Mouse (Mus musculus) cortical plate, adult 2 months (tissue): ENCODE measurements around the gene Marcksl1.

Source experiments
- CTCF ChIP-seq: fragments of 200-500 bp; IDR thresholded peaks from 2 replicates; pipeline ENCODE4 v1.5.1; 2011; ENCODE audit warnings: mild to moderate bottlenecking, control low read depth, low read length; ENCODE audit not compliant: insufficient read depth; ENCODE audit errors: extremely low read depth
- POLR2A ChIP-seq: fragments of 200-500 bp; IDR thresholded peaks from 2 replicates; pipeline ENCODE4 v1.6.1; 2011; ENCODE audit warnings: mild to moderate bottlenecking, low read length, control low read depth; ENCODE audit not compliant: insufficient read depth; ENCODE audit errors: extremely low read depth

DNA sequence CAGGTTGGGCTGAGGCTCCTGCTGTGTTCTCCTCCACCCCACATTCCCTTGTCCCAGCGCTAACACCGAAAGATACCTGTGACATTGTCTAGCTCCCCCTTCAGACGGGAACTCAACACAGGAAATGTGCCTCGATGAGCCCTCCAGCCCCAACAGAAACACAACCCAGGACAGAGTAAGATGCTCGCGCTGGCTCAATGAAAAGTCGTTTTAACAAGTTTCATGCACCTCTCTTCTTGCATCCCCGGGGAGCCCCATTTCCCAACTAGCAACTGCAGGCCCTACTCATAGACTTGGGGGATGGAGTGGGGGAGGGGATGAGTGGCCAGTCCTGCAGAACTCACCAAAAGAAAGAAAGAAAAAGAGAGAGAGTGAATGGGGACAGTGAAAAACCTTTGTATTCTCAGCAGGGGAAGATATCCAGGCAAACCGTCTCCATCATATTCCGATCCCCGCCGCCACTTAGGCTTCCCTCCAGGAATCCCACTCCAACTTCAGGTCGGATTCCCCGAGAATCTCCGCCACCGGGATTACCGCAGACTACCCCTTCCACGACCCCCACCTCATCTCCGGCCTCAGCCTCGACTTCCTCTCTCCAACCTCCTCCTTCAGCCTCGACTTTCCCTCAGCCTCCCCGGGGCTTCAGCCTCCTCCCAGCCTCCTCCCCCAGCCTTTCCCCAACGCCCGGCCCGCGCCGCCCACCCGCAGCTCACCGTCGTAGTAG lies 28.6 kb downstream of the Marcksl1 start:
- TF ChIP-seq POLR2A: no peak
- peak; percentile 11; the same call in 1 of the 2 replicates for TF ChIP-seq CTCF
